Comparison of ENCODE assay signal across 25 mouse cellular contexts in genomic region chr10:58330635-58331034, GRCm38 (mm10). TPM values are rescaled to one million over a fixed set of nuclear protein-coding genes. Genes with fewer than 3 reads are reported as not detected.
A peak's percentile ranks its signal among the peaks of the same experiment; 100 is the strongest.
DNase-seq lines count a peak whose midpoint lies in the region; ATAC-seq and TF ChIP-seq lines count a peak whose summit lies in the region.
"Had no signal": no experiment of that assay in that cellular context is flagged by ENCODE, and none has a peak within 500 bp of the region (broad histone marks: within the 10 kb centered on the region; RNA-seq: fewer than 3 reads in every experiment).

No protein-coding gene starts in this region.

- no peak overlapping the region for H3K4me3 ChIP-seq in liver, embryonic 12.5 days
- H3K4me3 ChIP-seq in liver, embryonic 16.5 days (ENCODE audit: low read depth, low read length) = no peak overlapping the region
- no peak overlapping the region for H3K4me3 ChIP-seq in stomach, postnatal 0 days (ENCODE audit: low read depth, low read length)
- H3K4me3 ChIP-seq: embryonic facial prominence, embryonic 15.5 days; heart, embryonic 15.5 days; hindbrain, embryonic 10.5 days; limb, embryonic 12.5 days had no signal

- TF ChIP-seq EP300 in stomach, postnatal 0 days (optimal IDR thresholded peaks at IDR 0.05) = no peak

- H3K4me1 ChIP-seq in liver, embryonic 12.5 days = peaks cover 55% of the 10 kb centered on the region
- H3K4me1 ChIP-seq in liver, embryonic 16.5 days (ENCODE audit: control insufficient read depth, low read depth, low read length) = peaks cover 14% of the 10 kb centered on the region
- no peaks in the 10 kb centered on the region for H3K4me1 ChIP-seq in stomach, postnatal 0 days (replicated peaks; ENCODE audit: control insufficient read depth, insufficient read depth)

- H3K4me2 ChIP-seq in liver, embryonic 12.5 days = no peak overlapping the region
- H3K4me2 ChIP-seq in liver, embryonic 16.5 days (ENCODE audit: low read depth, low read length) = no peak overlapping the region
- H3K4me2 ChIP-seq in stomach, postnatal 0 days (replicated peaks; ENCODE audit: low read depth) = no peak overlapping the region
- H3K4me2 ChIP-seq: embryonic facial prominence, embryonic 15.5 days; heart, embryonic 15.5 days; limb, embryonic 12.5 days had no signal

- ATAC-seq in liver, embryonic 12.5 days = 0 out of 2 replicates have a peak, but pooled peaks have one; percentile 40
- ATAC-seq in common myeloid progenitor, adult 5-6 weeks (replicated peaks; ENCODE audit: low read depth, poor library complexity, severe bottlenecking) = 0 out of 2 replicates have a peak, but pooled peaks have one; percentile 37
- peak; percentile 48; the same call in 1 of the 2 replicates for ATAC-seq in liver, embryonic 16.5 days (ENCODE audit: low read depth)
- ATAC-seq in stomach, postnatal 0 days (ENCODE audit: low FRiP score, low TSS enrichment) = no peak
- no peak for ATAC-seq in frontal cortex, adult (ENCODE audit: low TSS enrichment)
- ATAC-seq: forebrain, postnatal 0 days; hindbrain, postnatal 0 days; intestine, embryonic 16.5 days; Patski had no signal

- no peaks in the 10 kb centered on the region for H3K9me3 ChIP-seq in liver, embryonic 12.5 days (replicated peaks)
- no peaks in the 10 kb centered on the region for H3K9me3 ChIP-seq in liver, embryonic 16.5 days (replicated peaks; ENCODE audit: control insufficient read depth, low read length)
- no peaks in the 10 kb centered on the region for H3K9me3 ChIP-seq in stomach, postnatal 0 days (ENCODE audit: control insufficient read depth, low read length)
- H3K9me3 ChIP-seq: embryonic facial prominence, embryonic 15.5 days; G1E; heart, embryonic 15.5 days; hindbrain, embryonic 10.5 days; limb, embryonic 12.5 days had no signal

- no peak for TF ChIP-seq CTCF in stomach, postnatal 0 days (IDR thresholded peaks at IDR 0.05; ENCODE audit: low read depth)

- H3K27me3 ChIP-seq in liver, embryonic 12.5 days (replicated peaks) = no peaks in the 10 kb centered on the region
- H3K27me3 ChIP-seq in liver, embryonic 16.5 days (ENCODE audit: control insufficient read depth, insufficient read depth, low read depth, low read length) = no peaks in the 10 kb centered on the region
- H3K27me3 ChIP-seq in stomach, postnatal 0 days (ENCODE audit: control insufficient read depth, insufficient read depth, low read length) = no peaks in the 10 kb centered on the region
- H3K27me3 ChIP-seq: CH12.LX; embryonic facial prominence, embryonic 15.5 days; heart, embryonic 15.5 days; limb, embryonic 12.5 days; Patski had no signal

- H3K9ac ChIP-seq in liver, embryonic 12.5 days = no peak overlapping the region
- no peak overlapping the region for H3K9ac ChIP-seq in liver, embryonic 16.5 days (ENCODE audit: low read depth, low read length)
- no peak overlapping the region for H3K9ac ChIP-seq in stomach, postnatal 0 days (ENCODE audit: low read length)
- H3K9ac ChIP-seq: embryonic facial prominence, embryonic 15.5 days; forebrain, postnatal 0 days; heart, embryonic 15.5 days; limb, embryonic 12.5 days had no signal

- peaks cover 4% of the 10 kb centered on the region for H3K36me3 ChIP-seq in liver, embryonic 12.5 days
- H3K36me3 ChIP-seq in liver, embryonic 16.5 days (ENCODE audit: control insufficient read depth, insufficient read depth) = no peaks in the 10 kb centered on the region
- H3K36me3 ChIP-seq in stomach, postnatal 0 days (ENCODE audit: control insufficient read depth, insufficient read depth, low read length) = no peaks in the 10 kb centered on the region
- H3K36me3 ChIP-seq: embryonic facial prominence, embryonic 15.5 days; heart, embryonic 15.5 days; hindbrain, embryonic 10.5 days; limb, embryonic 12.5 days had no signal

- no peak overlapping the region for H3K27ac ChIP-seq in liver, embryonic 12.5 days
- no peak overlapping the region for H3K27ac ChIP-seq in liver, embryonic 16.5 days (ENCODE audit: low read length)
- H3K27ac ChIP-seq in stomach, postnatal 0 days (replicated peaks) = peak overlapping the region; percentile 45; the same call in 1 of the 2 replicates
- H3K27ac ChIP-seq: embryonic facial prominence, embryonic 15.5 days; heart, embryonic 15.5 days; hindbrain, embryonic 10.5 days; hindbrain, postnatal 0 days; limb, embryonic 12.5 days had no signal

- no peak for DNase-seq in liver
- DNase-seq in stomach, postnatal 0 days (ENCODE audit: low spot score) = no peak
- no peak for DNase-seq in cerebellum, postnatal 36 days
- DNase-seq: B cell, adult 2 months; cerebellum, adult 2 months; cerebellum, postnatal 25 days; forebrain, postnatal 0 days; kidney, postnatal 36 days; layer of hippocampus, postnatal 36 days; lung, adult 18-20 months; lung, postnatal 10 days; thymus, postnatal 14 days had no signal

RNA-seq across cellular contexts. Expression of gene Lims1, which starts 7.4 kb away (rescaled TPM):
- polyA plus RNA-seq in liver, embryonic 12.5 days (2016; fragmentation: Nextera tagmentation; extraction: Ambion mirVana) = 112 and 121 TPM in 2 replicates
- total RNA-seq in common myeloid progenitor, adult 5-6 weeks (2017) = 75.5 and 112 TPM in 2 replicates
- 80.0 and 83.8 TPM in 2 replicates for polyA plus RNA-seq in liver, embryonic 16.5 days (2015; fragmentation: Nextera tagmentation; extraction: Ambion mirVana)
- polyA plus RNA-seq in stomach, postnatal 0 days (2015; fragmentation: Nextera tagmentation; extraction: Ambion mirVana) = 101 and 111 TPM in 2 replicates

Comparison
In these comparisons a context has a peak if more than half of its experiments do, and no peak if none do; other contexts are left out.
1. ATAC-seq: peak in liver, embryonic 12.5 days (single experiment), common myeloid progenitor, adult 5-6 weeks (single experiment) and liver, embryonic 16.5 days (single experiment); none in stomach, postnatal 0 days (single experiment) and frontal cortex, adult (single experiment).